Mouse (Mus musculus) embryonic facial prominence, embryonic 10.5 days (tissue): ENCODE measurements around the gene Lpp. TPM values are rescaled to one million over a fixed set of nuclear protein-coding genes. Genes with fewer than 3 reads are reported as not detected.

ENCODE experiments used
- DNase-seq: peaks from one replicate; pipeline ENCODE4 v3.0.0-alpha.2; 2017; ENCODE audit warnings: low spot score
- H3K27ac ChIP-seq: fragments of 300-500 bp; sonication (generic); replicated peaks from 2 replicates; pipeline ENCODE4 v1.5.1; 2016; ENCODE audit warnings: mild to moderate bottlenecking
- H3K27me3 ChIP-seq: fragments of 300-500 bp; sonication (generic); replicated peaks from 2 replicates; pipeline ENCODE4 v1.6.1; 2016; ENCODE audit warnings: low read depth, mild to moderate bottlenecking; ENCODE audit not compliant: poor library complexity, severe bottlenecking
- H3K36me3 ChIP-seq: fragments of 300-500 bp; sonication (generic); replicated peaks from 2 replicates; pipeline ENCODE4 v1.6.1; 2016; ENCODE audit warnings: mild to moderate bottlenecking, moderate library complexity
- H3K4me1 ChIP-seq: fragments of 300-500 bp; sonication (generic); 2 replicates; pipeline ENCODE4 v1.6.1; 2016
- H3K4me3 ChIP-seq: fragments of 300-500 bp; sonication (generic); 2 replicates; pipeline ENCODE4 v1.5.1; 2016; ENCODE audit warnings: mild to moderate bottlenecking, moderate library complexity
- H3K9me3 ChIP-seq: fragments of 300-500 bp; sonication (generic); 2 replicates; pipeline ENCODE4 v1.6.1; 2016; ENCODE audit warnings: mild to moderate bottlenecking
- WGBS: fragments of 180-500 bp; shearing (Covaris S2); methylation state at CpG from one replicate; pipeline ENCODE4 v1.1.7; 2016; 5-methylcytosine and 5-hydroxymethylcytosine counted together
- polyA plus RNA-seq: library from polyadenylated mRNA; unstranded; fragments of >200 nt; fragmentation: Nextera tagmentation; extraction: Ambion mirVana; gene quantifications from 2 replicates; pipeline ENCODE4 v1.2.1, GENCODE M21; 2016

Gene Lpp
- polyA plus RNA-seq, 1 experiment from 2014 or later: 43.5 TPM

- Histone ChIP-seq H3K36me3 (no peaks in the 10 kb centered on the region), H3K27me3 (no peaks in the 10 kb centered on the region), H3K9me3 (no peaks in the 10 kb centered on the region), H3K27ac (no peak overlapping the region), H3K4me1 (peaks cover 7% of the 10 kb centered on the region), H3K4me3 (no peak overlapping the region)
- WGBS: 87% methylated on average over 6 of the region's 6 CpGs
- DNase-seq: no peak
Measured at GRCm38 (mm10) chr16:24501197-24501596, 107.9 kb downstream of the Lpp start.

- H3K27ac ChIP-seq: no peak overlapping the region
- DNase-seq: no peak
- 86% methylated on average over 11 of the region's 11 CpGs for WGBS
- H3K9me3 ChIP-seq: no peaks in the 10 kb centered on the region
- H3K27me3 ChIP-seq: no peaks in the 10 kb centered on the region
- H3K4me1 ChIP-seq: peaks cover 13% of the 10 kb centered on the region
- H3K36me3 ChIP-seq: no peaks in the 10 kb centered on the region
- H3K4me3 ChIP-seq: no peak overlapping the region
Measured at GRCm38 (mm10) chr16:24501628-24502294, 108.5 kb downstream of the Lpp start.

GRCm38 (mm10) chr16:24502295-24502823 lies 109.1 kb downstream of the Lpp start:
- no peak overlapping the region for H3K27ac ChIP-seq
- H3K9me3 ChIP-seq: no peaks in the 10 kb centered on the region
- 76% methylated on average over 3 of the region's 3 CpGs for WGBS
- DNase-seq: no peak
- H3K4me3 ChIP-seq: no peak overlapping the region
- no peaks in the 10 kb centered on the region for H3K36me3 ChIP-seq
- no peaks in the 10 kb centered on the region for H3K27me3 ChIP-seq
- H3K4me1 ChIP-seq: peaks cover 18% of the 10 kb centered on the region

GRCm38 (mm10) chr16:24504838-24505605 lies 111.7 kb downstream of the Lpp start:
- H3K27me3 ChIP-seq: no peaks in the 10 kb centered on the region
- 85% methylated on average over 7 of the region's 7 CpGs for WGBS
- H3K4me1 ChIP-seq: peaks cover 27% of the 10 kb centered on the region
- H3K27ac ChIP-seq: no peak overlapping the region
- H3K4me3 ChIP-seq: no peak overlapping the region
- no peaks in the 10 kb centered on the region for H3K9me3 ChIP-seq
- no peak for DNase-seq
- no peaks in the 10 kb centered on the region for H3K36me3 ChIP-seq

- no peak for DNase-seq
- WGBS: 95% methylated on average over 2 of the region's 2 CpGs
- no peak overlapping the region for H3K27ac ChIP-seq
- H3K36me3 ChIP-seq: no peaks in the 10 kb centered on the region
- no peak overlapping the region for H3K4me3 ChIP-seq
- H3K27me3 ChIP-seq: no peaks in the 10 kb centered on the region
- no peaks in the 10 kb centered on the region for H3K9me3 ChIP-seq
- peaks cover 27% of the 10 kb centered on the region for H3K4me1 ChIP-seq
Measured at GRCm38 (mm10) chr16:24506237-24506636, 112.9 kb downstream of the Lpp start.

DNA sequence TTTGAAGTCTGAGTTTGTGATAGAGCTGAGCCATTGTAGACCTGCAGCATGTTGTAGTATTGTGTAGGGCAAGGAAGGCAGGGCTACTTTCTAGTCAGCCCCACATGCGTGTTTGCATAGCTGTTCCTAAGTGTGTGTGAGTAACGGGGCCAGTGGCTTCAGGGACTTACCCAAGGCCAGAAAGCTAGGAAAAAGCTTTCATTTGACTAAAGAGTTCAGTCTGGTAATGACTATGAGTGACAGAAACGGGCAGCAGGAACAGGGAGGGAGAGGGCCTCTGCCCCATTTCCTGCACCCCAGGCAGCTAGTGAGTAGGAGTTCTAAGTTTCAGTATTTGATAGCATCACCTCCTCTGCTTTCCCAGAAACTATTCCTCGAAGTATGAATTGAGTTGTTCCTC lies 113.4 kb downstream of the Lpp start:
- Histone ChIP-seq H3K36me3 (no peaks in the 10 kb centered on the region), H3K27ac (no peak overlapping the region), H3K9me3 (no peaks in the 10 kb centered on the region), H3K27me3 (no peaks in the 10 kb centered on the region), H3K4me3 (no peak overlapping the region), H3K4me1 (peaks cover 24% of the 10 kb centered on the region)
- DNase-seq: no peak
- WGBS: 59% methylated on average over 4 of the region's 4 CpGs

- 96% methylated on average over 5 of the region's 5 CpGs for WGBS
- Histone ChIP-seq H3K9me3 (no peaks in the 10 kb centered on the region), H3K4me3 (no peak overlapping the region), H3K4me1 (peaks cover 21% of the 10 kb centered on the region), H3K27ac (no peak overlapping the region), H3K27me3 (no peaks in the 10 kb centered on the region), H3K36me3 (no peaks in the 10 kb centered on the region)
- no peak for DNase-seq
Measured at GRCm38 (mm10) chr16:24507927-24508540, 114.7 kb downstream of the Lpp start.

GRCm38 (mm10) chr16:24509100-24509812 lies 115.9 kb downstream of the Lpp start:
- H3K4me1 ChIP-seq: peaks cover 21% of the 10 kb centered on the region
- 74% methylated on average over 5 of the region's 5 CpGs for WGBS
- H3K36me3 ChIP-seq: no peaks in the 10 kb centered on the region
- no peak for DNase-seq
- H3K4me3 ChIP-seq: no peak overlapping the region
- H3K27ac ChIP-seq: no peak overlapping the region
- no peaks in the 10 kb centered on the region for H3K27me3 ChIP-seq
- no peaks in the 10 kb centered on the region for H3K9me3 ChIP-seq

- Histone ChIP-seq H3K27me3 (no peaks in the 10 kb centered on the region), H3K27ac (no peak overlapping the region), H3K4me3 (no peak overlapping the region), H3K36me3 (no peaks in the 10 kb centered on the region), H3K9me3 (no peaks in the 10 kb centered on the region), H3K4me1 (peaks cover 24% of the 10 kb centered on the region)
- WGBS: 75% methylated on average over 1 of the region's 1 CpGs
- DNase-seq: no peak
Measured at GRCm38 (mm10) chr16:24509813-24510166, 116.5 kb downstream of the Lpp start.

DNA sequence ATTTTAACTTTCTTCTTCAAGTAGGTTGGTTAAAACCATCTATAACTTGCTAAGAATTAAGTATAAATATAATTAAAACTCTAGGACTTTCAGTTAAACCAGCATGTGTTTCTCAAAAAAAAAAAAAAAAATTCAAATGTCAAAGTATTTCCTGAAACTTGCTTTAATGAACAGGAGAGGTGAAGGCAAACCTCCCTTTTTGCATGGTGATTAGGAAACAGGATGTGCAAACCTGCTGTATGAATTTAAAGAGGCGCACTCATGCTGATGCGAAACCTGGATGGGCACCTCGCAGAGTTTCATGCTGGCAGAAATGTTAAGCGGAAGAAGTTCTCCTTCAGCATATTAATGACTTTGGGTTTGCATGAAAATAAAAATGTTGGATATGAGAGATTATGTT lies 119.9 kb downstream of the Lpp start:
- WGBS: 94% methylated on average over 4 of the region's 4 CpGs

DNA sequence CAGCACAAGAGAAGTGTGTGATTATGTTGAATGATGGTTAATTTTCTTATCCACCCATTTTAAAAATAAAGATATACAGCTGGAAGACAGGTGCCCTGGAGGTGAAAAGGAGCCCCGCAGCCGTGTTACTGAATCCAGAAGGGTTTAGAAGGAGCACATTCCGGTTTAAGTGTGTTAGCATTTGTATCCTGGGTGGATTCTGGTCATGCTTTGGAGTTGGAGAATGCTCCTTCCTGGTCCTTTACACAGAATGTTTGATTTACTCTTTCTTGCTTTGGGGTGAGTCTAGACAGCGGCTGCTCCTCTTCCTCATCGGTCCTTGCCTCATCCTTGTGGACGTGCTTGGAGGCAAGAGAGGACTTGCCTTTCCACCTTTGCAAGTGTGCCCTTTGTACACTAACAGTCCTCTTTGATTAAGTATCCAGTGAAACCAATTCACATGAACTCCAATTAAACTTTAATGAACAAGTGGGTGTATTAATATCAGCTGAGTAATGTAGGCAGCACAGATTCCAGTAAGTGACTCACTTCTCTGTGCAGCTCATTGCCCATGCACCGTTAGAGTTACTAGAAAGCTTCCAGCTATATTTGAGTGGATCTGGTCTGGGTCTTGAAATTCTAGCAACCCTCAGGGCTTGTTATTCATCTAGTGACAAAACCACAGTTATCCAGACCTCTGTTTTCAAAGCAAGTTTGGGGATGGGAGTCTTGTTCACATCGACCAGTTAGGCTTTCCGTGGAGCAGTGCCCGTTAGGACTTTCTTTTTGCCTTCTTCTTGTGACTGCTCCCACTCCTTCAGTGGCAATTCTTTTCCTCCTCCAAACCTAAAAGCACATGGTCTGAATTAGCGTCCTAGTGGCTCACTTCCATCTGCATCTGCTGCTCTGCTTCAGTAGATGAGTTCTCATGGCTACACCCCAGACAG lies 121.8 kb downstream of the Lpp start:
- Histone ChIP-seq H3K4me1 (peaks cover 20% of the 10 kb centered on the region), H3K36me3 (no peaks in the 10 kb centered on the region), H3K4me3 (no peak overlapping the region), H3K9me3 (no peaks in the 10 kb centered on the region), H3K27me3 (no peaks in the 10 kb centered on the region), H3K27ac (no peak overlapping the region)
- DNase-seq: no peak
- WGBS: 85% methylated on average over 11 of the region's 11 CpGs

More for the DNA sequence above, 119.9 kb downstream of the Lpp start:
- H3K27me3 ChIP-seq: no peaks in the 10 kb centered on the region
- peaks cover 29% of the 10 kb centered on the region for H3K4me1 ChIP-seq
- H3K27ac ChIP-seq: no peak overlapping the region
- no peaks in the 10 kb centered on the region for H3K9me3 ChIP-seq
- no peak overlapping the region for H3K4me3 ChIP-seq
- no peaks in the 10 kb centered on the region for H3K36me3 ChIP-seq
- no peak for DNase-seq
